Mouse (Mus musculus): ENCODE data around the gene Angptl1.

Angptl1 gene

GRCm38 (mm10) chr1:156884782-156885181 lies 46.4 kb downstream of the Angptl1 start:
- no peak for DNase-seq

- no peak for DNase-seq
These were observed 47.5 kb downstream of the Angptl1 start for GRCm38 (mm10) chr1:156885879-156886278.

GRCm38 (mm10) chr1:156888830-156889229 lies 50.5 kb downstream of the Angptl1 start:
- DNase-seq = no peak

- no peak for DNase-seq
These were observed 53.2 kb downstream of the Angptl1 start for GRCm38 (mm10) chr1:156891561-156891960.

- no peak for DNase-seq
These were observed 63.3 kb downstream of the Angptl1 start for GRCm38 (mm10) chr1:156901689-156902088.

GRCm38 (mm10) chr1:156903899-156904298 lies 65.5 kb downstream of the Angptl1 start:
- DNase-seq = no peak

GRCm38 (mm10) chr1:156905660-156906059 lies 67.3 kb downstream of the Angptl1 start:
- DNase-seq = no peak

GRCm38 (mm10) chr1:156909265-156909664 lies 70.9 kb downstream of the Angptl1 start:
- no peak for DNase-seq

GRCm38 (mm10) chr1:156909866-156910265 lies 71.5 kb downstream of the Angptl1 start:
- DNase-seq = no peak

Measured in lung, adult 18-20 months (tissue).